Mouse (Mus musculus): ENCODE results near the gene Nlrp4e.
"Not testable (repeated sequence)": the region's sequence is repeated elsewhere in the genome, so short reads cannot be mapped to it uniquely, and the experiment has no call there.

The Nlrp4e gene

DNA sequence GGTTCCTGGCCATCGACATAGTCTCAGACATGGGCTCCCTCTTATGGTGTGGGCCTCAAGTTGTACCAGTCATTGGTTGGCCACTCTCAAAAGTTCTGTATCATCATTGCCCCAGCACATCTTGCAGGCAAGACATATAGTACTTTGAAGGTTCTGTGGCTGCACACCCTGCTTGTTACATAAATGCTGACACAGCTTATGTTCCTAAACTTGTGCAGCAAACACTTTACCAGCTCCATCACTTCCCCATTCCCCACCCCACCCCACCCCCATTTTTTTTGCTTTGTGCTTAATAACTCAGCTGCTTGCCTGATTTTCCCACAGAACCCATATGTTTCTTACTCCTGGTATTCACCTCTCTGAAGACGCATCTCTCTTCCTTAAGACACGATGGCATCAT lies at the start of gene Nlrp4e:
TSS of gene Nlrp4e (plus strand) at position 301 of the 400 bp plus-strand sequence.
- DNase-seq: not testable (repeated sequence)

- DNase-seq: not testable (repeated sequence)
These were observed 49.4 kb upstream of the Nlrp4e start, which contains the start of gene Vmn1r166 for GRCm38 (mm10) chr7:23251582-23251981. Gene Vmn1r166, minus strand, starts transcription at chr7:23251682.

DNA sequence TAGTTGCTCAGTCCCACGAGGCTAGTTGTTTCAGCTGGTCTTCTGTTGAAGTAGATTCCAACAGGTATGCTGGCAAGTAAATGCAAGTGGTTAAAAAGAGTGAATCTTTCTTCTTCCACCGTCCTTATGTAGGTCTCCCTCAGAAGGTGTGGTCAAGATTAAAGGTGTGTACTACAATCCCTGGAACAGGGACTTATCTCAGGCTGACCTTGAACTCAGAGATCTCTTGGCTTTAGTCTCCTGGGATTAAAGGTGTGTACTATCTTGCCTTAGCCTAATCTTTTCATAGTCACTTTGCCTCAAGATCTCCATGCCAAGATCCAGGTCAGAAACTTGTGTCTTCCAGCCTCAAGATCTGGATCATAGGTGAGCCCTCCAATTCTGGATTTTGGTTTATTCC lies 22.2 kb upstream of the Nlrp4e start, which contains the start of gene Gm6902:
TSS of gene Gm6902 (minus strand) at position 101 of the 400 bp plus-strand sequence.
- not testable (repeated sequence) for DNase-seq

DNA sequence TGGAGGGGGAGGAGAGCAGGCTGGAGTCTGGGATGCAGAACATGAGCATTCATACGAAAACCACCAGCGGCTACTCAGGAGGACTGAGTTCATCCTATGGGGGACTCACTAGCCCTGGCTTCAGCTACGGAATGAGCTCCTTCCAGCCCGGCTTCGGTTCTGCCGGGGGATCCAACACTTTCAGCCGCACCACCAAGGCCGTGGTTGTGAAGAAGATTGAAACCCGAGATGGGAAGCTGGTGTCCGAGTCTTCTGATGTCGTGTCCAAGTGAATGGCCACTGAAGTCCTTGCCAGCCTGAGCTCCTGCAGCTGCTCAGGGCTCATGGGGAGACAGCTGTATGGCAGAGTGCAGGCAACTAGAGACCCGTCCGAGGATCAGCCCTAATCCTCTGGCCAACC lies 57.3 kb downstream of the Nlrp4e start:
- not testable (repeated sequence) for DNase-seq

DNA sequence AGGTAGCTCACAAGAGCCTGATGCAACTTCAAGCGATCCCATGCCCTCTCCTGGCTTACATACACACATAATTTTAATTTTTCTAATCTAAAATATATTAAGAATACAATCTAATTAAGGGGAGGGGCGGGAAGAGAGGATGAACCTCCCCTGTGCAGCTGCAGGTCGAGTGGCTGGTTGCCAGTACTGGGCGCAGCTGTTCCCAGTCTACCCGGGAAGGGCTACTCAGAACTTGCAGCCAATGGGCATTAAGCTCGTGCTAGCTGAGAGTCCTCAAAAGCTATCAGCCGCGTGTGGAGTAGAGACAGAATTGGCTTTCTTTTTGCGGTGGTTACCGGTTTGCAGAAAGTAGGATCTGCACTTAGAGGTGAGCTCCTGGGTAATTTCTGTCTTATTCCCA lies 84.6 kb downstream of the Nlrp4e start, which contains the start of gene Nlrp5:
TSS of gene Nlrp5 (plus strand) at position 301 of the 400 bp plus-strand sequence.
- DNase-seq: no peak

All from liver (tissue).